Mouse (Mus musculus): ENCODE data around the gene Hoxa7.

DNA sequence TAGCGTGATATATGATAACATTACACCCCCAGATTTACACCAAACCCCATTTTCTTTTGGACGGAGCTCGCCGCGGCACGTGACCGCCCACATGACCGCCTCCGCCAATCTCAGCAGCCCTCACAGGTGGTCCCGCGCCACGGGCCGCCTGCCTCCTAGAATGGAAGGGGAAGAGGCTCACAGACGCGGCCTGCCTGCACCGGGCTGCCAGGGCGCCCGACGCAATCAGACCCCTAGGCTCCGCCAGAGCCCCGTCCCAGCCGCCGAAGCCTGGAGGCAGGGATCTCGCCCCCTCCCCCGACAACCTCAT lies 4.2 kb downstream of the Hoxa7 start:
- TF ChIP-seq POLR2A (IDR thresholded peaks at IDR 0.05; ENCODE audit: borderline replicate concordance, extremely low read depth, insufficient read depth, insufficient read length, poor library complexity, severe bottlenecking): no peak
- TF ChIP-seq CTCF (IDR thresholded peaks at IDR 0.05; ENCODE audit: borderline replicate concordance, extremely low read depth, insufficient read depth, insufficient read length): no peak
